Mouse (Mus musculus) spleen, adult 12 weeks (tissue): ENCODE measurements around the gene Casc1.

Experiments
- DNase-seq: peaks from one replicate; pipeline ENCODE4 v3.0.0; 2022; ENCODE audit warnings: low spot score

The Casc1 gene

GRCm38 (mm10) chr6:145202432-145203125 lies 8.2 kb downstream of the Casc1 start:
- DNase-seq = no peak

GRCm38 (mm10) chr6:145197949-145198686 lies 12.7 kb downstream of the Casc1 start:
- DNase-seq = no peak

GRCm38 (mm10) chr6:145193446-145193845 lies 17.4 kb downstream of the Casc1 start:
- DNase-seq = no peak

GRCm38 (mm10) chr6:145193038-145193437 lies 17.8 kb downstream of the Casc1 start:
- DNase-seq = no peak

- DNase-seq = no peak
Observed at GRCm38 (mm10) chr6:145187093-145188088, 23.4 kb downstream of the Casc1 start.

- DNase-seq = no peak
Observed at GRCm38 (mm10) chr6:145186096-145186495, 24.7 kb downstream of the Casc1 start.

- DNase-seq = no peak
Observed at GRCm38 (mm10) chr6:145182044-145182443, 28.8 kb downstream of the Casc1 start.

GRCm38 (mm10) chr6:145179665-145180064 lies 31.1 kb downstream of the Casc1 start:
- no peak for DNase-seq

- DNase-seq = no peak
Observed at GRCm38 (mm10) chr6:145176474-145176873, 34.3 kb downstream of the Casc1 start.

- DNase-seq = no peak
Observed at GRCm38 (mm10) chr6:145175571-145175981, 35.2 kb downstream of the Casc1 start.

GRCm38 (mm10) chr6:145173781-145174191 lies 37.0 kb downstream of the Casc1 start:
- DNase-seq = no peak

- no peak for DNase-seq
Observed at GRCm38 (mm10) chr6:145171892-145172606, 38.8 kb downstream of the Casc1 start.

- DNase-seq = no peak
Observed at GRCm38 (mm10) chr6:145160581-145160980, 50.2 kb downstream of the Casc1 start.

- DNase-seq = no peak
Observed at GRCm38 (mm10) chr6:145158619-145159018, 52.2 kb downstream of the Casc1 start.

GRCm38 (mm10) chr6:145149054-145149453 lies 61.8 kb downstream of the Casc1 start:
- DNase-seq = no peak

GRCm38 (mm10) chr6:145147716-145148115 lies 63.1 kb downstream of the Casc1 start:
- DNase-seq = no peak

GRCm38 (mm10) chr6:145145173-145145572 lies 65.6 kb downstream of the Casc1 start:
- DNase-seq = no peak

GRCm38 (mm10) chr6:145141827-145142226 lies 69.0 kb downstream of the Casc1 start:
- no peak for DNase-seq

GRCm38 (mm10) chr6:145140706-145141105 lies 70.1 kb downstream of the Casc1 start:
- no peak for DNase-seq

- DNase-seq = no peak
Observed at GRCm38 (mm10) chr6:145139776-145140475, 70.9 kb downstream of the Casc1 start.

GRCm38 (mm10) chr6:145139236-145139635 lies 71.6 kb downstream of the Casc1 start:
- DNase-seq = no peak
